ENCODE assay signal across 20 mouse cellular contexts in the genomic region with DNA sequence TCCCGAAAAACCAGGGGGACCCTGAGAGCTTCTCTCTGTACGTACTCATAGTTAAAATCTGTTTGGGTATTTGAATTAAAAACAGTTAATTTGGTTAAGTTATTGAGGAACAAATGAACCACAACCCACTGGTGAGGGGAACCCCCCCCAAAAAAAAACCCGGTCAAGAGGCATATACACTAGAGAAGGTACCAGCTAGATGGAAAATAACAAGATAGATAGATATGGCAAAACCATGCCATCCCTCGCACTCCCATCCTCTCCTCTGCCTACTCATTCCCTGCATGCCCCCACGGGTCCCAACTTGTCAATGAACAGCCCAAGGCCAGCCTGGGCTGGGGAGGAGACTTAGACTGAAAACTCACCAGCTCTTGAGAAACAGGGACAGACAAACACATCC. TPM values are rescaled to one million over a fixed set of nuclear protein-coding genes. Genes with fewer than 3 reads are reported as not detected.
DNase-seq lines count a peak whose midpoint lies in the region; ATAC-seq and TF ChIP-seq lines count a peak whose summit lies in the region.
"Had no signal": no experiment of that assay in that cellular context is flagged by ENCODE, and none has a peak within 500 bp of the region (broad histone marks: within the 10 kb centered on the region; RNA-seq: fewer than 3 reads in every experiment).

No protein-coding gene starts in this region.

- H3K4me2 ChIP-seq in hindbrain, postnatal 0 days (ENCODE audit: low read depth, low read length) = no peak overlapping the region
- H3K4me2 ChIP-seq in midbrain, embryonic 12.5 days (replicated peaks) = peak overlapping the region; percentile 97; the same call in 1 of the 2 replicates
- H3K4me2 ChIP-seq in midbrain, embryonic 15.5 days = no peak overlapping the region
- H3K4me2 ChIP-seq in intestine, embryonic 16.5 days (ENCODE audit: low read depth, low read length) = no peak overlapping the region
- H3K4me2 ChIP-seq: embryonic facial prominence, embryonic 15.5 days; limb, embryonic 15.5 days; liver, embryonic 15.5 days had no signal

- 76% methylated on average over 5 of the region's 5 CpGs for WGBS in hindbrain, embryonic 10.5 days
- WGBS in hindbrain, postnatal 0 days = 83% methylated on average over 5 of the region's 5 CpGs
- 73% methylated on average over 5 of the region's 5 CpGs for WGBS in midbrain, embryonic 12.5 days
- 70% methylated on average over 5 of the region's 5 CpGs for WGBS in midbrain, embryonic 15.5 days
- 91% methylated on average over 5 of the region's 5 CpGs for WGBS in intestine, embryonic 16.5 days

- peaks cover 48% of the 10 kb centered on the region for H3K36me3 ChIP-seq in hindbrain, embryonic 10.5 days
- H3K36me3 ChIP-seq in hindbrain, postnatal 0 days (ENCODE audit: insufficient read depth, low read length) = no peaks in the 10 kb centered on the region
- H3K36me3 ChIP-seq in midbrain, embryonic 12.5 days = peaks cover 11% of the 10 kb centered on the region; the same call in 1 of the 2 replicates
- no peaks in the 10 kb centered on the region for H3K36me3 ChIP-seq in midbrain, embryonic 15.5 days (replicated peaks)
- no peaks in the 10 kb centered on the region; the same call in 1 of the 2 replicates for H3K36me3 ChIP-seq in intestine, embryonic 16.5 days (ENCODE audit: control insufficient read depth, insufficient read depth, low read length)
- H3K36me3 ChIP-seq: liver, embryonic 15.5 days had no signal

- peak overlapping the region; percentile 97 for H3K27ac ChIP-seq in hindbrain, embryonic 10.5 days
- H3K27ac ChIP-seq in hindbrain, postnatal 0 days = no peak overlapping the region
- no peak overlapping the region for H3K27ac ChIP-seq in midbrain, embryonic 12.5 days (replicated peaks)
- H3K27ac ChIP-seq in midbrain, embryonic 15.5 days = no peak overlapping the region
- no peak overlapping the region for H3K27ac ChIP-seq in intestine, embryonic 16.5 days (ENCODE audit: low read length)
- H3K27ac ChIP-seq: embryonic facial prominence, embryonic 15.5 days; heart, adult 2 months; kidney, postnatal 0 days; limb, embryonic 15.5 days; liver, embryonic 15.5 days; macrophage had no signal

- H3K4me3 ChIP-seq in hindbrain, embryonic 10.5 days = peak overlapping the region; percentile 71; the same call in 1 of the 2 replicates
- no peak overlapping the region for H3K4me3 ChIP-seq in hindbrain, postnatal 0 days (ENCODE audit: low read length)
- no peak overlapping the region for H3K4me3 ChIP-seq in midbrain, embryonic 12.5 days
- H3K4me3 ChIP-seq in midbrain, embryonic 15.5 days = no peak overlapping the region
- no peak overlapping the region for H3K4me3 ChIP-seq in intestine, embryonic 16.5 days (ENCODE audit: low read length)
- H3K4me3 ChIP-seq: embryonic facial prominence, embryonic 15.5 days; heart, adult 2 months; limb, embryonic 15.5 days; liver, embryonic 15.5 days had no signal

- no peaks in the 10 kb centered on the region for H3K27me3 ChIP-seq in hindbrain, embryonic 10.5 days (ENCODE audit: insufficient read depth, poor library complexity, severe bottlenecking)
- no peaks in the 10 kb centered on the region for H3K27me3 ChIP-seq in hindbrain, postnatal 0 days (ENCODE audit: insufficient read depth, low read length)
- no peaks in the 10 kb centered on the region for H3K27me3 ChIP-seq in midbrain, embryonic 12.5 days
- no peaks in the 10 kb centered on the region for H3K27me3 ChIP-seq in midbrain, embryonic 15.5 days (replicated peaks)
- no peaks in the 10 kb centered on the region for H3K27me3 ChIP-seq in intestine, embryonic 16.5 days (replicated peaks; ENCODE audit: control insufficient read depth, insufficient read depth, low read length)
- H3K27me3 ChIP-seq: embryonic facial prominence, embryonic 15.5 days; limb, embryonic 15.5 days had no signal

- H3K4me1 ChIP-seq in hindbrain, embryonic 10.5 days (replicated peaks) = peaks cover 52% of the 10 kb centered on the region
- H3K4me1 ChIP-seq in hindbrain, postnatal 0 days (ENCODE audit: insufficient read depth, low read length) = peaks cover 15% of the 10 kb centered on the region; the same call in 1 of the 2 replicates
- H3K4me1 ChIP-seq in midbrain, embryonic 12.5 days = peaks cover 37% of the 10 kb centered on the region
- peaks cover 36% of the 10 kb centered on the region for H3K4me1 ChIP-seq in midbrain, embryonic 15.5 days
- peaks cover 11% of the 10 kb centered on the region for H3K4me1 ChIP-seq in intestine, embryonic 16.5 days (ENCODE audit: control insufficient read depth, insufficient read depth, low read length)

- H3K9me3 ChIP-seq in hindbrain, embryonic 10.5 days = no peaks in the 10 kb centered on the region
- no peaks in the 10 kb centered on the region for H3K9me3 ChIP-seq in hindbrain, postnatal 0 days (ENCODE audit: low read length)
- H3K9me3 ChIP-seq in midbrain, embryonic 12.5 days = no peaks in the 10 kb centered on the region
- H3K9me3 ChIP-seq in midbrain, embryonic 15.5 days = no peaks in the 10 kb centered on the region
- H3K9me3 ChIP-seq in intestine, embryonic 16.5 days (ENCODE audit: control insufficient read depth, low read length) = no peaks in the 10 kb centered on the region
- H3K9me3 ChIP-seq: embryonic facial prominence, embryonic 15.5 days; G1E; limb, embryonic 15.5 days; liver, embryonic 15.5 days had no signal

- no peak for TF ChIP-seq CTCF in hindbrain, postnatal 0 days (IDR thresholded peaks at IDR 0.05; ENCODE audit: low read depth)

- H3K9ac ChIP-seq in hindbrain, postnatal 0 days (replicated peaks; ENCODE audit: low read length) = no peak overlapping the region
- no peak overlapping the region for H3K9ac ChIP-seq in midbrain, embryonic 12.5 days (replicated peaks)
- H3K9ac ChIP-seq in midbrain, embryonic 15.5 days = no peak overlapping the region
- no peak overlapping the region for H3K9ac ChIP-seq in intestine, embryonic 16.5 days (ENCODE audit: low read depth, low read length)
- H3K9ac ChIP-seq: embryonic facial prominence, embryonic 15.5 days; limb, embryonic 15.5 days; liver, embryonic 15.5 days had no signal

- no peak for ATAC-seq in hindbrain, postnatal 0 days
- no peak for ATAC-seq in midbrain, embryonic 12.5 days (ENCODE audit: low FRiP score, low read depth)
- no peak for ATAC-seq in midbrain, embryonic 15.5 days (replicated peaks)
- no peak for ATAC-seq in intestine, embryonic 16.5 days

- DNase-seq in hindbrain, embryonic 10.5 days (ENCODE audit: low spot score) = no peak
- no peak for DNase-seq in hindbrain, postnatal 0 days (ENCODE audit: low spot score)
- DNase-seq in fat pad, adult 2 months (ENCODE audit: extremely low read depth, low read depth, low spot score) = peak; percentile 33
- no peak for DNase-seq in ovary, adult 18-20 months (ENCODE audit: low spot score)
- DNase-seq: adrenal gland, postnatal 25 days; cerebellum, adult 18-20 months; cerebellum, postnatal 25 days; embryo, embryonic 11 days; gastrocnemius, postnatal 10 days; heart, adult 2 months; right cerebral cortex, postnatal 4 days had no signal

RNA-seq across cellular contexts. Expression of gene Kdm2b, which starts 5.1 kb away (rescaled TPM):
- 84.6 and 92.4 TPM in 2 replicates for polyA plus RNA-seq in hindbrain, embryonic 10.5 days (2016; fragmentation: Nextera tagmentation; extraction: Ambion mirVana)
- 75.7 and 87.3 TPM in 2 replicates for total RNA-seq in hindbrain, postnatal 0 days (2014; rRNA removed)
- 59.7 and 60.9 TPM in 2 replicates for polyA plus RNA-seq in hindbrain, postnatal 0 days (2015; fragmentation: Nextera tagmentation; extraction: Ambion mirVana)
- polyA plus RNA-seq in midbrain, embryonic 12.5 days (2016; fragmentation: Nextera tagmentation; extraction: Ambion mirVana) = 108 and 115 TPM in 2 replicates
- 115 and 123 TPM in 2 replicates for polyA plus RNA-seq in midbrain, embryonic 15.5 days (2015; fragmentation: Nextera tagmentation; extraction: Ambion mirVana)
- 21.6 and 22.4 TPM in 2 replicates for polyA plus RNA-seq in intestine, embryonic 16.5 days (2015; fragmentation: Nextera tagmentation; extraction: Ambion mirVana)

RNA-seq across cellular contexts. Expression of gene Orai1, which starts 30.4 kb away (rescaled TPM):
- 10.2 and 11.3 TPM in 2 replicates for polyA plus RNA-seq in hindbrain, embryonic 10.5 days (2016; fragmentation: Nextera tagmentation; extraction: Ambion mirVana)
- total RNA-seq in hindbrain, postnatal 0 days (2014; rRNA removed) = 20.9 and 27.2 TPM in 2 replicates
- polyA plus RNA-seq in hindbrain, postnatal 0 days (2015; fragmentation: Nextera tagmentation; extraction: Ambion mirVana) = 16.8 and 18.3 TPM in 2 replicates
- polyA plus RNA-seq in midbrain, embryonic 12.5 days (2016; fragmentation: Nextera tagmentation; extraction: Ambion mirVana) = 11.7 and 13.7 TPM in 2 replicates
- polyA plus RNA-seq in midbrain, embryonic 15.5 days (2015; fragmentation: Nextera tagmentation; extraction: Ambion mirVana) = 11.6 and 13.6 TPM in 2 replicates
- 20.1 and 21.9 TPM in 2 replicates for polyA plus RNA-seq in intestine, embryonic 16.5 days (2015; fragmentation: Nextera tagmentation; extraction: Ambion mirVana)
